ENCODE assay signal across 13 mouse cellular contexts in genomic region chr17:47475714-47476113, GRCm38 (mm10). TPM values are rescaled to one million over a fixed set of nuclear protein-coding genes. Genes with fewer than 3 reads are reported as not detected.
DNase-seq lines count a peak whose midpoint lies in the region; ATAC-seq and TF ChIP-seq lines count a peak whose summit lies in the region.
"Had no signal": no experiment of that assay in that cellular context is flagged by ENCODE, and none has a peak within 500 bp of the region (broad histone marks: within the 10 kb centered on the region; RNA-seq: fewer than 3 reads in every experiment).

No protein-coding gene starts in this region.

- no peak overlapping the region for H3K27ac ChIP-seq in kidney, postnatal 0 days
- H3K27ac ChIP-seq in forebrain, embryonic 12.5 days = no peak overlapping the region
- H3K27ac ChIP-seq: hindbrain, embryonic 12.5 days; macrophage; neural tube, embryonic 15.5 days had no signal

- no peaks in the 10 kb centered on the region for H3K36me3 ChIP-seq in kidney, postnatal 0 days (ENCODE audit: insufficient read depth, low read length)
- no peaks in the 10 kb centered on the region for H3K36me3 ChIP-seq in forebrain, embryonic 12.5 days (replicated peaks)
- H3K36me3 ChIP-seq: hindbrain, embryonic 12.5 days; neural tube, embryonic 15.5 days had no signal

- no peak for ATAC-seq in kidney, postnatal 0 days (replicated peaks; ENCODE audit: low FRiP score, low read depth)
- ATAC-seq in forebrain, embryonic 12.5 days (ENCODE audit: low FRiP score) = no peak

- peak; percentile 63 for TF ChIP-seq CTCF in kidney, postnatal 0 days (IDR thresholded peaks at IDR 0.05; ENCODE audit: low read depth)

- no peaks in the 10 kb centered on the region; the same call in 1 of the 2 replicates for H3K4me1 ChIP-seq in kidney, postnatal 0 days (replicated peaks; ENCODE audit: insufficient read depth, low read length)
- H3K4me1 ChIP-seq in forebrain, embryonic 12.5 days = 0 out of 2 replicates have a peak, but pooled peaks cover 3% of the 10 kb centered on the region
- H3K4me1 ChIP-seq: hindbrain, embryonic 12.5 days had no signal

- no peak overlapping the region for H3K4me3 ChIP-seq in kidney, postnatal 0 days (replicated peaks; ENCODE audit: low read depth, low read length)
- H3K4me3 ChIP-seq in forebrain, embryonic 12.5 days (replicated peaks) = no peak overlapping the region
- H3K4me3 ChIP-seq: hindbrain, embryonic 12.5 days; neural tube, embryonic 15.5 days had no signal

- H3K9ac ChIP-seq in kidney, postnatal 0 days (ENCODE audit: low read depth, low read length) = no peak overlapping the region
- no peak overlapping the region for H3K9ac ChIP-seq in forebrain, embryonic 12.5 days
- H3K9ac ChIP-seq: hindbrain, embryonic 12.5 days; neural tube, embryonic 15.5 days had no signal

- no peak for DNase-seq in kidney, postnatal 0 days (ENCODE audit: low spot score)
- DNase-seq in kidney, adult 8-10 months = no peak
- peak; percentile 31 for DNase-seq in CD4-positive helper T cell, adult 2 months (ENCODE audit: low read depth, low spot score)
- peak; percentile 84 for DNase-seq in R1 (ENCODE audit: low read depth, low spot score)
- DNase-seq in lung, postnatal 10 days = peak; percentile 31
- no peak for DNase-seq in frontal cortex, postnatal 14 days (ENCODE audit: low spot score in 2 of 2)
- DNase-seq in right cerebral cortex, postnatal 36 days (ENCODE audit: low spot score in 2 of 2) = no peak
- DNase-seq: gastrocnemius, postnatal 25 days; layer of hippocampus, adult 9-11 months had no signal

- 51% methylated on average over 3 of the region's 3 CpGs for WGBS in kidney, postnatal 0 days
- 63% methylated on average over 3 of the region's 3 CpGs for WGBS in forebrain, embryonic 12.5 days

- H3K27me3 ChIP-seq in kidney, postnatal 0 days (ENCODE audit: insufficient read depth, low read length) = no peaks in the 10 kb centered on the region
- peaks cover 4% of the 10 kb centered on the region; the same call in 1 of the 2 replicates for H3K27me3 ChIP-seq in forebrain, embryonic 12.5 days
- H3K27me3 ChIP-seq: hindbrain, embryonic 12.5 days; neural tube, embryonic 15.5 days had no signal

- H3K4me2 ChIP-seq in kidney, postnatal 0 days (ENCODE audit: low read length) = no peak overlapping the region
- H3K4me2 ChIP-seq in forebrain, embryonic 12.5 days = no peak overlapping the region
- H3K4me2 ChIP-seq: hindbrain, embryonic 12.5 days; neural tube, embryonic 15.5 days had no signal

- no peaks in the 10 kb centered on the region for H3K9me3 ChIP-seq in kidney, postnatal 0 days (replicated peaks; ENCODE audit: low read length)
- no peaks in the 10 kb centered on the region for H3K9me3 ChIP-seq in forebrain, embryonic 12.5 days
- H3K9me3 ChIP-seq: hindbrain, embryonic 12.5 days; neural tube, embryonic 15.5 days had no signal

RNA-seq across cellular contexts. Expression of gene Taf8, which starts 26.4 kb away (rescaled TPM):
- 21.4 and 24.9 TPM in 2 replicates for polyA plus RNA-seq in kidney, postnatal 0 days (2015; fragmentation: Nextera tagmentation; extraction: Ambion mirVana)
- polyA plus RNA-seq in forebrain, embryonic 12.5 days (2016; fragmentation: Nextera tagmentation; extraction: Ambion mirVana) = 31.1 and 32.9 TPM in 2 replicates

RNA-seq across cellular contexts. Expression of gene Ccnd3, which starts 29.1 kb away (rescaled TPM):
- polyA plus RNA-seq in kidney, postnatal 0 days (2015; fragmentation: Nextera tagmentation; extraction: Ambion mirVana) = 199 and 202 TPM in 2 replicates
- 124 and 137 TPM in 2 replicates for polyA plus RNA-seq in forebrain, embryonic 12.5 days (2016; fragmentation: Nextera tagmentation; extraction: Ambion mirVana)

RNA-seq across cellular contexts. Expression of gene 1700001C19Rik, which starts 38.5 kb away (rescaled TPM):
- 0.45 and 0.47 TPM in 2 replicates for polyA plus RNA-seq in kidney, postnatal 0 days (2015; fragmentation: Nextera tagmentation; extraction: Ambion mirVana)
- polyA plus RNA-seq in forebrain, embryonic 12.5 days (2016; fragmentation: Nextera tagmentation; extraction: Ambion mirVana) = 0.19 and 0.31 TPM in 2 replicates
- polyA plus RNA-seq: macrophage had no signal

RNA-seq across cellular contexts. Expression of gene AI661453, which starts 39.3 kb away (rescaled TPM):
- polyA plus RNA-seq in kidney, postnatal 0 days (2015; fragmentation: Nextera tagmentation; extraction: Ambion mirVana) = 2.2 and 2.4 TPM in 2 replicates
- 0.13 and 0.19 TPM in 2 replicates for polyA plus RNA-seq in forebrain, embryonic 12.5 days (2016; fragmentation: Nextera tagmentation; extraction: Ambion mirVana)

Comparison
In these comparisons a context has a peak if more than half of its experiments do, and no peak if none do; other contexts are left out.
1. DNase-seq: peak in CD4-positive helper T cell, adult 2 months (single experiment), R1 (single experiment) and lung, postnatal 10 days (single experiment); none in kidney, postnatal 0 days (single experiment), kidney, adult 8-10 months (0 of 2), frontal cortex, postnatal 14 days (0 of 2) and right cerebral cortex, postnatal 36 days (0 of 2).